Mouse (Mus musculus) limb, embryonic 15.5 days (tissue): ENCODE measurements around the gene Ticrr. TPM values are rescaled to one million over a fixed set of nuclear protein-coding genes. Genes with fewer than 3 reads are reported as not detected.

Source experiments
- polyA plus RNA-seq: library from polyadenylated mRNA; unstranded; fragments of >200 nt; fragmentation: Nextera tagmentation; extraction: Ambion mirVana; gene quantifications from 2 replicates; pipeline ENCODE4 v1.2.1, GENCODE M21; 2015

The Ticrr gene
- polyA plus RNA-seq, 1 experiment from 2014 or later, result 7.6 TPM

Other genes starting within 250 kb of the Ticrr start
- gene Polg, start 193.8 kb upstream of the Ticrr start, polyA plus RNA-seq, result 30.9 and 33.7 TPM in 2 replicates
- not detected in 2 replicates for gene Rhcg, start 42.5 kb upstream of the Ticrr start, polyA plus RNA-seq
- gene Kif7, start 55.5 kb downstream of the Ticrr start, polyA plus RNA-seq, result 4.8 and 6.2 TPM in 2 replicates
- 0.26 TPM in 1 of 2 replicates, not detected in the other for gene Plin1, start 72.7 kb downstream of the Ticrr start, polyA plus RNA-seq
- 8.3 and 10.5 TPM in 2 replicates for gene Pex11a, start 82.9 kb downstream of the Ticrr start, polyA plus RNA-seq
- 0.25 TPM in 1 of 2 replicates, not detected in the other for gene Wdr93, start 83.0 kb downstream of the Ticrr start, polyA plus RNA-seq
- 0.15 TPM in 1 of 2 replicates, not detected in the other for gene Mesp1, start 133.6 kb downstream of the Ticrr start, polyA plus RNA-seq
- gene Mesp2, start 150.5 kb downstream of the Ticrr start, polyA plus RNA-seq, result 0.83 and 0.90 TPM in 2 replicates
- 21.6 and 25.9 TPM in 2 replicates for gene Anpep, start 200.9 kb downstream of the Ticrr start, polyA plus RNA-seq